Mouse (Mus musculus): ENCODE data around the gene Fbxo46. TPM values are rescaled to one million over a fixed set of nuclear protein-coding genes. Genes with fewer than 3 reads are reported as not detected.

Fbxo46 gene
- total and polyA plus RNA-seq, 2 experiments, result 2.4 to 5.0 TPM

DNA sequence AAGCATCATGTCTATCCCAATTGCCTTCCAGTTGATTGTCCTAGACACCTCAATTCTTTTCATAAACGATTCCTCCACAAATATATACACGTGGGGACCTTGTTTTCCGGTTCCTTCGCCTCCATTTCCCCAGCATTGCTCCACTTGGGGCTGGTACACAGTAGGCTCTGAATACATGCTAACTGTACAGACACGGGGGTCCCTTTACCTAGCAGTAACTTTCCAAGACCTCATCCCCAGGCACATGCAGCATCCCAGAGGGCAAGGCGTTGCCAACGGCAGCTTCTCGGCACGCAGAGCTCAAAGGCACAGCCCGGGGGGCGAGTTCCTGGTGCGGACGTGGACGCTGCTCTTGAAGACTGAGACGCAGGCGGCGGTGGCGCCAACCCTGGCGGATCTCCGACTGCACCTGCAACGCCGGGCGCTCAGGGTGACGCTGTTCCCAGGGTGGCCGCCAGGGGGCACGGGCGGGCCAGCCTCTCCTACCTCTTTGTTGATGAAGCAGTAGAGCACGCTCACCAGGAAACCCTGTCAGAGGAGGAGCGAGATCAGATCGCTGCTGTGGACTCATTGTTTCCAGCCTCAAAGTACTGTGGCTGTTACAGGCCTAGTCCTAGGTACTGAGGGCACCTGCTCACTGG is 37.6 kb downstream of the Fbxo46 start:
- peak; percentile 46 for DNase-seq (ENCODE audit: extremely low read depth, low read depth, low spot score)
- no peak overlapping the region for H3K4me3 ChIP-seq (ENCODE audit: insufficient read depth, low read depth, low read length)
- no peaks in the 10 kb centered on the region for H3K79me2 ChIP-seq (ENCODE audit: control insufficient read depth, insufficient read depth, low read length)
- H3K4me1 ChIP-seq (ENCODE audit: control insufficient read depth, insufficient read depth, low read length), result peaks cover 2% of the 10 kb centered on the region; the same call in 1 of the 2 replicates
- H3K27ac ChIP-seq (replicated peaks; ENCODE audit: insufficient read depth, low read depth, low read length), result no peak overlapping the region
- H3K9ac ChIP-seq (ENCODE audit: low read depth, low read length), result no peak overlapping the region
- TF ChIP-seq CTCF (IDR thresholded peaks at IDR 0.05; ENCODE audit: low read depth, low read length), result peak; percentile 92
- TF ChIP-seq POLR2A (IDR thresholded peaks at IDR 0.05; ENCODE audit: extremely low read depth, insufficient read depth, low read length), result no peak
- WGBS, result 6% methylated on average over 30 of the region's 30 CpGs
- H3K27me3 ChIP-seq (ENCODE audit: control insufficient read depth, insufficient read depth, low read length), result peaks cover 5% of the 10 kb centered on the region; the same call in 1 of the 2 replicates
- H3K36me3 ChIP-seq (ENCODE audit: control insufficient read depth, insufficient read depth, low read length), result 0 out of 2 replicates have a peak, but pooled peaks cover 3% of the 10 kb centered on the region

DNA sequence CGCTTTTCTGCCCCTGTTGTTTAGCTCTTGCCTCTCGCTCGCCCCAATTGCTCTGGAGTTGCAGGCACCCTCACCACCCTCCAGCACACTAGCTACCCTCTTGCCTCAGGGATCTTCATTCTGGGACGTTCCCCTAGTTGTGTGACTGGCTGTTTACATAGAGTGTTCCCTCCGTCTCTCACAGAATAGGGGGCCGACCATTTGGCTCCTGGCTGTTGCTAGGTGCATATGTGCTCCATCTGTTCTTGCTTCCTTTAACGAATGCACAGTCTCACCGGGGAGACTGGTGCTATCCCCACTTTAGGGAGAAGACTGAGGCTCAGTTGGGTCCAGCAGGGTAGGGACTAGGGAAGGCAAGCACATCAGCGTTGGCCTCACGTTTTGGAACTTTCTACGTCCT is 38.9 kb downstream of the Fbxo46 start:
- Histone ChIP-seq H3K4me3 (ENCODE audit: insufficient read depth, low read depth, low read length) (no peak overlapping the region), H3K27me3 (ENCODE audit: control insufficient read depth, insufficient read depth, low read length) (peaks cover 5% of the 10 kb centered on the region; the same call in 1 of the 2 replicates), H3K27ac (replicated peaks; ENCODE audit: insufficient read depth, low read depth, low read length) (no peak overlapping the region), H3K36me3 (ENCODE audit: control insufficient read depth, insufficient read depth, low read length) (no peaks in the 10 kb centered on the region), H3K79me2 (ENCODE audit: control insufficient read depth, insufficient read depth, low read length) (no peaks in the 10 kb centered on the region), H3K9ac (ENCODE audit: low read depth, low read length) (no peak overlapping the region), H3K4me1 (ENCODE audit: control insufficient read depth, insufficient read depth, low read length) (peaks cover 2% of the 10 kb centered on the region; the same call in 1 of the 2 replicates)
- 71% methylated on average over 11 of the region's 11 CpGs for WGBS
- no peak for TF ChIP-seq POLR2A (IDR thresholded peaks at IDR 0.05; ENCODE audit: extremely low read depth, insufficient read depth, low read length)
- TF ChIP-seq CTCF (IDR thresholded peaks at IDR 0.05; ENCODE audit: low read depth, low read length), result no peak
- DNase-seq (ENCODE audit: extremely low read depth, low read depth, low spot score), result no peak

DNA sequence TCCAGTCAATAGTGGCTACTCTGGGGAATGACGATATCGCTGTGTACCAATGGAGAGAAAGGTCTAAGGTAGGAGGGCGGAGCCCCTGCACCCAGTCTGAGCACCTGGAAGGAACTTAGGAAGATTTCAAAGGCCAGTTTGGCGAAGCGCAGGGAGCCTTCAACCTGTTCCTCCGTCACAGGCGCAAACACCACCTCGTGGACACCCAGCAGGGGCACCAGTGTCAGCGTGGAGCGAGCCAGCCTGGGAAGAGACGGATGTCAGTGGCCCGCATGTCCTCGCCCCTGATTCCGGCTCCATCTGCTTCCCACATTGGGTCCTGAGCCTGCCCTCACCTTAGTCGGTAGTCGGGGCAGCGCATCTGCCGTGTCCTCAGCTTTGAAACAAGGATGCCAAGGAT is 39.8 kb downstream of the Fbxo46 start:
- WGBS, result 22% methylated on average over 18 of the region's 18 CpGs
- Histone ChIP-seq H3K9ac (ENCODE audit: low read depth, low read length) (no peak overlapping the region), H3K79me2 (ENCODE audit: control insufficient read depth, insufficient read depth, low read length) (no peaks in the 10 kb centered on the region), H3K27ac (replicated peaks; ENCODE audit: insufficient read depth, low read depth, low read length) (no peak overlapping the region), H3K4me1 (ENCODE audit: control insufficient read depth, insufficient read depth, low read length) (peaks cover 2% of the 10 kb centered on the region; the same call in 1 of the 2 replicates), H3K36me3 (ENCODE audit: control insufficient read depth, insufficient read depth, low read length) (no peaks in the 10 kb centered on the region), H3K27me3 (ENCODE audit: control insufficient read depth, insufficient read depth, low read length) (peaks cover 6% of the 10 kb centered on the region; the same call in 1 of the 2 replicates), H3K4me3 (ENCODE audit: insufficient read depth, low read depth, low read length) (no peak overlapping the region)
- no peak for DNase-seq (ENCODE audit: extremely low read depth, low read depth, low spot score)
- TF ChIP-seq POLR2A (IDR thresholded peaks at IDR 0.05; ENCODE audit: extremely low read depth, insufficient read depth, low read length) (no peak), CTCF (IDR thresholded peaks at IDR 0.05; ENCODE audit: low read depth, low read length) (no peak)

DNA sequence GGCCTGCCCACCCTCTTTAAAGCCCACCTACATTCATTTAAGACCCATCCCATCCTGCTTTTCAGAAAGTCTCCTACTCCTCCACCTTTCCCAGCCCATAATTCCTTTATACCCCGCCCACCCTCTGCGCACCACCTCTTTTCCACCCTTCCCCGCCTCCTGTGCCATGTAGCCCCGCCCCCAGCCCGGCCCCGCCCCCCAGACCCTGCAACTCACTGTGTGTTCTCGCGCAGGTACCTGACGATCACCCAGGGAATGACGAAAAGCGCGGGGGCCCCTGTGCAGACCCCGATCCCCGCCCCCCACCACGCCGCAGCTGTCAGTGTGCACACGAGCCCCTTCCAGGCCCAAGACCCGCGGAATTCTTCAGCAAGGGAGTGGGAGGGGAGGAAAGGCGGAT is 40.5 kb downstream of the Fbxo46 start:
- Histone ChIP-seq H3K27me3 (ENCODE audit: control insufficient read depth, insufficient read depth, low read length) (peaks cover 10% of the 10 kb centered on the region; the same call in 1 of the 2 replicates), H3K9ac (ENCODE audit: low read depth, low read length) (no peak overlapping the region), H3K4me1 (ENCODE audit: control insufficient read depth, insufficient read depth, low read length) (peaks cover 2% of the 10 kb centered on the region; the same call in 1 of the 2 replicates), H3K27ac (replicated peaks; ENCODE audit: insufficient read depth, low read depth, low read length) (no peak overlapping the region), H3K36me3 (ENCODE audit: control insufficient read depth, insufficient read depth, low read length) (no peaks in the 10 kb centered on the region), H3K79me2 (ENCODE audit: control insufficient read depth, insufficient read depth, low read length) (no peaks in the 10 kb centered on the region), H3K4me3 (ENCODE audit: insufficient read depth, low read depth, low read length) (peak overlapping the region; percentile 38; the same call in 1 of the 2 replicates)
- whole genome bisulfite sequencing, result 3% methylated on average over 20 of the region's 20 CpGs
- TF ChIP-seq CTCF (IDR thresholded peaks at IDR 0.05; ENCODE audit: low read depth, low read length), result no peak
- no peak for TF ChIP-seq POLR2A (IDR thresholded peaks at IDR 0.05; ENCODE audit: extremely low read depth, insufficient read depth, low read length)
- peak; percentile 7 for DNase-seq (ENCODE audit: extremely low read depth, low read depth, low spot score)

DNA sequence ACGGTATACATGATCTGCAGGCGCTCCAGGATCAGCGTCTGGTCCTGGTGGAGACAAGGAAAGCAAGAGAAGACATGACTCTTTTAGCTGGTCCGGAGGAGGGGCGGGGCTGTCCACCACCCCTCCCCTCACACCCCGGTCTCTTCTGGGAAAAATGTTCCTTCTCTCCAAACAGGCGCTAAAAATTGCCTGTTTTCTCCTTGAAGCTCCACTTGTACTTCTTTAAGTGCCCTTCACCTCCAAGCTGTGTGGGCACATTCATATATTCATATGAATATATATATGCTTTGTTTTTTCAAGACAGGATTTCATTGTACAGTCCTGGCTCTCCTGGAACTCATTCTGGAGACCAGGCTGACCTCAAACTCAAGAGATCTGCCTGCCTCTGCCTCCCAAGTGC is 43.3 kb downstream of the Fbxo46 start:
- TF ChIP-seq CTCF (IDR thresholded peaks at IDR 0.05; ENCODE audit: low read depth, low read length), result no peak
- TF ChIP-seq POLR2A (IDR thresholded peaks at IDR 0.05; ENCODE audit: extremely low read depth, insufficient read depth, low read length), result no peak
- Histone ChIP-seq H3K4me3 (ENCODE audit: insufficient read depth, low read depth, low read length) (no peak overlapping the region), H3K4me1 (ENCODE audit: control insufficient read depth, insufficient read depth, low read length) (no peaks in the 10 kb centered on the region), H3K27ac (replicated peaks; ENCODE audit: insufficient read depth, low read depth, low read length) (no peak overlapping the region), H3K27me3 (ENCODE audit: control insufficient read depth, insufficient read depth, low read length) (peaks cover 14% of the 10 kb centered on the region; the same call in 1 of the 2 replicates), H3K9ac (ENCODE audit: low read depth, low read length) (no peak overlapping the region), H3K36me3 (ENCODE audit: control insufficient read depth, insufficient read depth, low read length) (no peaks in the 10 kb centered on the region), H3K79me2 (ENCODE audit: control insufficient read depth, insufficient read depth, low read length) (no peaks in the 10 kb centered on the region)
- no peak for DNase-seq (ENCODE audit: extremely low read depth, low read depth, low spot score)
- WGBS, result 84% methylated on average over 7 of the region's 7 CpGs

DNA sequence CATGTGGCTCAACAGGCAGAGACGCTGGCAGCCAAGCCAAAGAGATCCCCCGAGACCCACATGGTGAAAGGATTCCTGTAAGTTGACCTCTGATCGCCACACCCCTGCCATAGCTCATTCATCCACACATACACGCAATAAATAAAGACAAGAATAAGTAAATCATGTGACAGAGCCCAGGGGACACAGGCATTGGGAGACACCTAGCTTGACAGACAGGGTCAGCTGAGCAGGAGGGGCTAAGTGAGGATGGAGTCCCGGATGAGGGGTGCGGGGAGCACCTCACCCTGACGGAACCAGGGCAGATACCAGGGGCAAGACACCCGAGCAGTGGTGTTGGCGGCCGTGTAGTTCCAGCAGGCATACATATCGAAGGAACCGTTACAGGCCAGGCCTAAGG is 44.1 kb downstream of the Fbxo46 start:
- no peak for DNase-seq (ENCODE audit: extremely low read depth, low read depth, low spot score)
- WGBS, result 53% methylated on average over 12 of the region's 12 CpGs

More for the DNA sequence above, 44.1 kb downstream of the Fbxo46 start:
- H3K79me2 ChIP-seq (ENCODE audit: control insufficient read depth, insufficient read depth, low read length), result no peaks in the 10 kb centered on the region
- no peak overlapping the region for H3K4me3 ChIP-seq (ENCODE audit: insufficient read depth, low read depth, low read length)
- H3K27ac ChIP-seq (replicated peaks; ENCODE audit: insufficient read depth, low read depth, low read length), result no peak overlapping the region
- no peaks in the 10 kb centered on the region for H3K36me3 ChIP-seq (ENCODE audit: control insufficient read depth, insufficient read depth, low read length)
- TF ChIP-seq CTCF (IDR thresholded peaks at IDR 0.05; ENCODE audit: low read depth, low read length) (no peak), POLR2A (IDR thresholded peaks at IDR 0.05; ENCODE audit: extremely low read depth, insufficient read depth, low read length) (no peak)
- H3K27me3 ChIP-seq (ENCODE audit: control insufficient read depth, insufficient read depth, low read length), result peaks cover 14% of the 10 kb centered on the region; the same call in 1 of the 2 replicates
- no peak overlapping the region for H3K9ac ChIP-seq (ENCODE audit: low read depth, low read length)
- H3K4me1 ChIP-seq (ENCODE audit: control insufficient read depth, insufficient read depth, low read length), result no peaks in the 10 kb centered on the region
